Mouse (Mus musculus): ENCODE results near the gene Tmem33.

GRCm38 (mm10) chr5:67312522-67312851 is 52.1 kb downstream of the Tmem33 start:
- no peak for TF ChIP-seq CTCF (conservative IDR thresholded peaks at IDR 0.05; ENCODE audit: low read length)
- no peak for TF ChIP-seq POU5F1 (IDR thresholded peaks at IDR 0.05; ENCODE audit: borderline replicate concordance, low read length)
